Mouse (Mus musculus) CH12F3 (cell line): ENCODE measurements around the gene Reln.

Experiments used
- in situ Hi-C: fragments of 300-500 bp; cut with MboI; formaldehyde crosslinking; loops from 2 replicates; pipeline ENCODE4 v1.14.3; 2020; ENCODE audit warnings: low sequenced_read_pairs

Reln gene

GRCm38 (mm10) chr5:22131730-22132522 is 212.6 kb downstream of the Reln start:
- in situ Hi-C loops, result no loop called here

GRCm38 (mm10) chr5:22127583-22127982 is 216.9 kb downstream of the Reln start:
- in situ Hi-C loops, result no loop called here

- in situ Hi-C loops, result no loop called here
Observed at GRCm38 (mm10) chr5:22119296-22119695, 225.2 kb downstream of the Reln start.

- in situ Hi-C loops, result no loop called here
Observed at GRCm38 (mm10) chr5:22118456-22118855, 226.0 kb downstream of the Reln start.

GRCm38 (mm10) chr5:22116922-22117321 is 227.6 kb downstream of the Reln start:
- in situ Hi-C loops, result no loop called here

- in situ Hi-C loops, result no loop called here
Observed at GRCm38 (mm10) chr5:22106811-22107485, 237.6 kb downstream of the Reln start.

- in situ Hi-C loops, result no loop called here
Observed at GRCm38 (mm10) chr5:22094984-22095383, 249.5 kb downstream of the Reln start.

GRCm38 (mm10) chr5:22094043-22094442 is 250.5 kb downstream of the Reln start:
- in situ Hi-C loops, result no loop called here

GRCm38 (mm10) chr5:22093157-22093865 is 251.2 kb downstream of the Reln start:
- in situ Hi-C loops, result no loop called here

GRCm38 (mm10) chr5:22080468-22080986 is 264.0 kb downstream of the Reln start:
- in situ Hi-C loops, result no loop called here

GRCm38 (mm10) chr5:22074971-22075370 is 269.5 kb downstream of the Reln start:
- in situ Hi-C loops, result no loop called here

GRCm38 (mm10) chr5:22072591-22072990 is 271.9 kb downstream of the Reln start:
- in situ Hi-C loops, result no loop called here

- in situ Hi-C loops, result no loop called here
Observed at GRCm38 (mm10) chr5:22059251-22059650, 285.3 kb downstream of the Reln start.

GRCm38 (mm10) chr5:22041825-22042224 is 302.7 kb downstream of the Reln start:
- in situ Hi-C loops, result no loop called here

- in situ Hi-C loops, result no loop called here
Observed at GRCm38 (mm10) chr5:22039375-22040149, 304.9 kb downstream of the Reln start.

GRCm38 (mm10) chr5:22035201-22035600 is 309.3 kb downstream of the Reln start:
- in situ Hi-C loops, result no loop called here

- in situ Hi-C loops, result no loop called here
Observed at GRCm38 (mm10) chr5:22033039-22033438, 311.5 kb downstream of the Reln start.

GRCm38 (mm10) chr5:22031653-22032052 is 312.8 kb downstream of the Reln start:
- in situ Hi-C loops, result no loop called here

- in situ Hi-C loops, result no loop called here
Observed at GRCm38 (mm10) chr5:22028379-22028778, 316.1 kb downstream of the Reln start.

GRCm38 (mm10) chr5:22027240-22027875 is 317.1 kb downstream of the Reln start:
- in situ Hi-C loops, result no loop called here
